Mouse (Mus musculus): ENCODE data around the gene F2r.

F2r gene

DNA sequence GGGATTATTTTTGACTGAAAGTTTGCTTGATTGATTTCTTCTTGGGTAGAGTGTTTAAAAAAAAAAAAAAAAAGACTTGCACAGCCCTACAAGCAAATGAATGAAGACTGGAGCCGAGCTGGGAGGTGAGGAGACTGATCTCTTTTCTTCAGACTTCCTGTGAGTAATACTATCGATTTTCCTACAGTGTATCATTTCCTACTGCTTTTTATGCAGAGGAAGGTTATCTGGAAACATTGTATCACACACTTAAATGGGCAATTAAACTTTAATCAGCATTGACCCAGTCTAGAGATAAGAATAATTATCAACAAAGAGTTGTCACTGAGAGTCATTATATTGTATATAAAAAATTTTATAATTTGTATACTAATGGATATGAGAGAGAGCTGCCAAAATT, 12.5 kb upstream of the F2r start:
- DNase-seq (ENCODE audit: low read depth, low spot score): no peak

DNA sequence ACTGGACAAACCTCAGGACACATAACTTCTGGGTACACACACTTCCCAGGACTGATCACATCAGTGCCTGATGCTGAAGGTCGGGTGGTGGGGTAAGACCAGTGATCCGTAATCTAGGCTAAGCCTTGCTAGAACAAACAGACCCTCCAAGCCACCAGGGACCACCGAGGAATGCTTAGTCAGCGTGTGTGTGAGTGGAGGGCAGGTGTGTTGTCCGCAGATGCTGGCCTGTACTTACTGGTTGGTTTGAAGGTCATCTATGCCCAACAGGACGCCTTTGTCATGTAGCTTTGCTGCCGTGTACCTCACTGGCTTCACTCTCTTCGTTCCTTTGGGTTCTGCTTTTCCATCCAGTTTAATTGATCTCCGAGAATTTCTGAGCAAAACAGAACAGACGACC, 11.5 kb upstream of the F2r start:
- no peak for DNase-seq (ENCODE audit: low read depth, low spot score)

DNA sequence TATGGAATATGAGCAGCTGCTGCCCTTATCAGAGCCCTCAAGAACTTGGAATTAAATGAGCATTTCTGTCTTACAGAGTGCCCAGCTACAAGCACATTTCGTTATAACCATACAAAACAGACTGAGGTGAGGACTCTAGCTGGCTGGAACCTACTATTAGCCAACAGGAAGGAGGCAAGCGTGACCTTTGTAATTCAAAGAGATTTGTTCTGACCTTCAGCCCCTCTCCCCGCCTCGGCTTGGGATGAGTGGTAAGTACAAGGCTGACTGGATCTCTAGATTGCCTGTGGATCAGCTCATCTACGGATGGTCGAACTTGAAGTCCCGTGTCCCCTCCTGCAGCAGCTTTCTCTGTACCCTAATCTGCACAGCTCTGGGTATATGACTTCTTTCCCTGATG, 8.4 kb upstream of the F2r start:
- DNase-seq (ENCODE audit: low read depth, low spot score): no peak

DNA sequence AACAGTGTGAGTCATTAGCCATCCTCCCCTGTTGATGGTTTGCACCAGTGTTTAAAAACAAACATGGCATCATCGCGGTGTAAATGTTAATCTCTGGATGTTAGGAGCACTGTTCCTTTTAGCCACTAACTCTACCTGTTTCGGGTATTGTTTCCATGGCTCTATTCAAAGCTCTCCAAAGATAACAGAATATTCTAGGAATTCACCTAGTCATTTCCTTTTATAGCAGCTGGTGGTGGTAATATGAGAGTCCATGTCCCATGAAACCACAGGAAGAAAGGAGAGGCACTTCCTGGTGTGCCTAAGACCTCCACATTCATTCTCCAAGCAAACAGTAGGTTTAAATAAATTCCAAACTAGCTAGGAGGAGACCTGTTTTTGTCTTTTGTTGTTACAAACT, 4.8 kb upstream of the F2r start:
- DNase-seq (ENCODE audit: low read depth, low spot score): no peak

GRCm38 (mm10) chr13:95621563-95621962, 3.3 kb upstream of the F2r start:
- DNase-seq (ENCODE audit: low read depth, low spot score): no peak

GRCm38 (mm10) chr13:95618859-95619258, 572 bp upstream of the F2r start:
- DNase-seq (ENCODE audit: low read depth, low spot score): no peak

GRCm38 (mm10) chr13:95617671-95618171, 566 bp downstream of the F2r start:
- no peak for DNase-seq (ENCODE audit: low read depth, low spot score)

DNA sequence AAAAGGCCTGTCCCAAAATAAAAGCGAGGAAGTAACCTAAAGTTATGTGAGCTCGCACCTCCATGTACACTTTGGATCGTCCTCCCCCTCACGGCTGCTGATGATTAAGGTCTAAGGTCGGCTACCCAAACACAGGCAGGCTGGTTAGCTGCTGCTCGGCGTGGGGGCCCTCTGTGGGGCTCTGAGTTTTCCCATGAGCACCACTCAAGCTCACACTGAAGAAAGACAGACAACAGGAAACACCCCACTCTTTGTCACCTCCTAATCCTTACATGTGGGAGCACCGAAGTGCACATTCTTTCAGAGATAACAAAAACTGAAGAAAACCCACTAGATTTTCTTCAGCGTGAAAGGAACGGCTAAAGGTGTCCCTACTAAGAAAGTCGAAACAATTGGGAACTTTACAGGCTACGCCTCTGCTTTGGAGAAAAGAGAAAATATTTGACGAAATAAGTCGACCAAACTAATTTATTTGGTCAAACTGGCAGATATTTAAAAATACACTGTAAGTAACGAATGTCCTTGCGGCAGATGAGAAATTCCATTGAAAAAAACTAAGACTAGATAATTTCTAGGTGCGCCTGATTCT, 1.1 kb downstream of the F2r start:
- DNase-seq (ENCODE audit: low read depth, low spot score): no peak

DNA sequence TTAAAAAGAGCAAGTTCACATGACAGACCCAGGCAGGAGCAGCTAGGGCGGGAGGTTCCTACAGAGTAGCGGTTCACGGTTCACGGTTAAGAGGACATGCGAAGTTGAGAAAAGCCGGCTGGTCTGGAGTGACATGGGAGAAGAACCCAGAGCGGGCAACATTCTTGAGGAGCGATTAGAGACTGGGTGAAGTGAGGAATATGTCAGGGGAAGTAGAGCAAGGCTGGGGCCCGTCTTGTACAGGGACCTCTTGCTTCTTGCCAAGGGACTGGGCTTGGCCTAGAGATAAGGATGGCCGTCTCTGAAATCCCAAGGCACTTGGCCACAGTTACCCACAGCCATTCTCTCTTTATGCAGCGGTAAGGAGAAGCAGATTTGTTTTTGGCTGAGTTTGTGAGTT, 1.8 kb downstream of the F2r start:
- no peak for DNase-seq (ENCODE audit: low read depth, low spot score)

DNA sequence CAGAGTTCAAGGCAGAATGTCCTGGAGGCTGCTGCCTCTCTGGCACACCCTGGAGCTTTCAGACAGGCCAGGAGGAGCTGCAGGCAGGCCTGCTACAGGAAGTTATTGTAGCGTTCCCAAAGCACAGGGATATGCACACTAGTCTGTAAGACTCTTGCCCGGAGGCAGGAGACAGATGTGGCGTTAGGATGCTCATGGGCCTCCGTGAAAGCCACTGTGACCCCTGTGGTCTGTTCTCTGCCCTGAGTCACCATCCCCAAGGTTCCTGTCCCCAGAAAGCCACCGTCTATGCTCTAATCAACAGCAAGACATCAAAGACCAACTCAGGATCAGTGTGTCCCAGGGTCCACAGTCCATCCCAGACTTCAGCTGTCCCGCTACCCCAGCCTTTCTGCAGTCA, 3.5 kb downstream of the F2r start:
- no peak for DNase-seq (ENCODE audit: low read depth, low spot score)

DNA sequence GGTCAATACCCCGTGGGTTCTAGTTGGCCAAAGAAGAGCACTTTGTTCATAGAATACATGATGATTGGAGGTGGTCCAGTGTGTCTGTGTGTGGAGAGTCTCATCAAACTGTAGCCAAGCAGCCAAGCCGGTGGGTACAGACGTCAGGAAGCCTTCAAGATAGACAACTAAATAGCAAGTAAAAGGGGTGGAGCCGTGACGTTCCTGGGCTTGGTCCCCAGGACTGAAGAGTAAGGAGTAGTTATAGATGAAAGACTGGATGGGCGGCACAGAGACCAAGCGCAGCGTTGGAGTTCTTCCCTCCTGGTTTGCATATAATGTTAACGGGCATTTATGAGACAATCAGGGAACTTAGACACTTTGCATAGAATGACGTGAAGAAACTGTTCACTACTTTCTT, 6.0 kb downstream of the F2r start:
- no peak for DNase-seq (ENCODE audit: low read depth, low spot score)

DNA sequence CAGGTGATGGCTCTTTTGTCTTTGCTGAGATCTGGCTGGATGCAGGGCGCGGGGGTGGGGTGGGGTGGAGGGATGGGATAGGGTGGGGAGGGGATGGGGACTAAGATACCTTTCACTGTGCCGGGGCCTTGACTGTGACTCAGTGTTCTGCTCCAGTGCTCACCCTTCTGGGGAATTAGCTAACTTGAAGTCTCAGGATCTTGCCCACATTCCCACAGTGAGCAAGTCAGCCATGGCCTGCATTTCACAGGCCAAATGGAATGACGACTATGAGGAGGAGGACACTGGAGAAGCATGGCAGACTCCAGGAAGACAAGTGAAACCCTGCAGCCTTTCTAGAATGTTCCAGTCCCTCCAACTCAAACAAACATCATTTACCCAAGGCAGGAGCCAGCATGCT, 6.5 kb downstream of the F2r start:
- no peak for DNase-seq (ENCODE audit: low read depth, low spot score)

GRCm38 (mm10) chr13:95610786-95611562, 7.3 kb downstream of the F2r start:
- no peak for DNase-seq (ENCODE audit: low read depth, low spot score)

DNA sequence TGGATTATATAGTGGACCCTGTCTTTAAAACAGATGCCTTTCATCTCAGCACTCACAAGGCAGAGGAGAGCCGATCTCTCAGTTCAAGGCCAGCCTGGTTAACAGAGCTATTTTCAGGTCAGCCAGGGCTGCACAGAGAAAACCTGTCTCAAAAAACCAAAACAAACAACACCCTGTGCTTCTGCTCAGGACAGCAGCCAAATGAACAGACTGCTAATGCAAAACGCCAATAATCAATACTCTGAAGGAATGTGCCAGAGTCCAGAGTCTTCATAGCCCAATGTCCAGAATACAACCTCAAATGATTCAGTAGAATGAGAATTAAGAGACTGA, 9.2 kb downstream of the F2r start:
- DNase-seq (ENCODE audit: low read depth, low spot score): no peak

DNA sequence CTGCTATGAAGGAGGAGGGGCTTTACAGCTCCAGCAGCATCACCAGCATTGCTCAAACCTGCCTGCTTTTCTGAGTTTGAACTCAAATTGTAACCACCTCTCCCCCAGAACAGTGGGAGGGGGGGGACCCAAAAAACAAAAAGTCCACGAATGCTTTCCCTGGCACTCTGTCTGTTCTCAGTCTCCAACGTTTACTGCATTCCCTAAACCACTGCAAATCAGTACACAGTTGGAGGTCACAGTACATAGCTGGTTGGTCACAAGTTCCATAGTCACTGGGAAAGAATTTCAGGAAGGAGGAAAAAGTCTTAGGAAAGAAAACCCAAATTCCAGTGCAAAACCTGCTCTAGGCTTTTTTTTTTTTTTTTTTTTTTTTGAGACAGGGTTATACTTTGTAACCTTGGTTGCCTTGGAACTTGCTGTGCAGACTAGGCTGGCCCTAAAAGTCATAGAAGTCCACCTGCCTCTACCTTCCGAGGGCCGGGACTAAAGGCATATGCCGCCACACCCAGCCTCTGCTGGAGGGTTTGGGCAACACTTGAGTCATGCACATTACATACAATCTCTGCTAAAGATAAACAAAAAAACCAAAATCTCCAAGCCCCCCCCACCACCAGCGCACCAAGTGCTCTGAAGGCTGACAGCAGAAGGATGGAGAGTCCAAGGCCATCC, 9.7 kb downstream of the F2r start:
- DNase-seq (ENCODE audit: low read depth, low spot score): no peak

- no peak for DNase-seq (ENCODE audit: low read depth, low spot score)
Measured at GRCm38 (mm10) chr13:95607019-95607418, 11.3 kb downstream of the F2r start.

GRCm38 (mm10) chr13:95604288-95604687, 14.0 kb downstream of the F2r start:
- no peak for DNase-seq (ENCODE audit: low read depth, low spot score)

DNA sequence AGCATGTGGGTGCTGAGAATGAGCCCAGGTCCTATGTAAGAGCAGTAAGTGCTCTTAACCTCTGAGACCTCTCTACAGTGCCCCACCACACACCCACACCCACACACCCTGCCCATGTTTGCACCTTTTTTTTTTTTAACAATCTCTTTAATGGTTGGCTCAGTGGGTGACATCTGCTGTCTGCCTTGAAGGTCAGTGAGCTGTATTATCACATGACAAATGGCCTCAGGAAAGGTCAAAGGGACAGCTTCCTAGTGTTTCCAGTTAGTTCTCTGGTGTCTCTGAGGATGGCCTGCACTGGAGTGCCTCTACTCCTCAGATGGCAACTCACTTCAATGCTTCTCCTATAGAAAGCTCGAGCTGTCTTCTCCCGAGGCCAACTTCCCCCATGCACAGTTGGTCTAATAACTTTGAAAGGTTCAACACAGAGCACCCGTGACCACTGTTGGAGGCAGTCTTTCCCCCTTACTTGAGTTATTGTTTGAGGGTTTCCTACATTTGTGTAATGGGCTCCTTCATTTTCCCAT, 18.4 kb downstream of the F2r start:
- DNase-seq (ENCODE audit: low read depth, low spot score): no peak

DNA sequence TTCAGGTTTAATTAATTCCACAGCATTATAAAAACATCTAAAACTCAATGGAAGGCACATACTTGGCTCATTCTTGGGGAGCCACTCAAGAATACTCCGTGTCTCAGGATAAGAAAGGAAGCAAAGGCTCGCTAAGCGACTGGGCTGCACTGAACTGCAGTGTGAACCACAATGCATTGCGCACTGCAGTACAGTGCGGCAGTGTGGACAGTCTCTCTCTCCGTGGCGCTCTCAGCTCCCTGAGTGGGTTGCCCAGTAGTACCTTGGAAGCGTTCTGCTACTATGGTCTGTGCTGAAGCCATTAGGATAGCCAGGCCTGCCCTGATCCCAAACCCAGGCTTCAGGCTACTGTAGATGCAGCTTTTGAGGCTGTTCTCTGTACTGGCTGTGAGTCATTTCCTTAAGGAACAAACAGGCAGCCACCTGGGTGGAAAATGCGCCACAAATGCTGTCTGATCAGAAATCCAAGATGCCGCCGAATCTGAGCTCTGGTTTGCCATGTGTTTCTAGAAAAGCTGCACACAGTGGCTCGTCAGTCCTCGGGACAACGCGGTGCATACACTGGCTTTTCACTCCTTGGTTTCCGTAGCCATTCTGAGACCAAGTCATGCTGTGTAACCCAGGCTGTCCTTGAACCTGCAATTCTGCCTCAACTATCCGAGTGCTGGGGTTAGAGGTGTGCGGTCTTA, 19.9 kb downstream of the F2r start:
- no peak for DNase-seq (ENCODE audit: low read depth, low spot score)

- DNase-seq (ENCODE audit: low read depth, low spot score): no peak
Measured at GRCm38 (mm10) chr13:95597578-95597977, 20.7 kb downstream of the F2r start.

- no peak for DNase-seq (ENCODE audit: low read depth, low spot score)
Measured at GRCm38 (mm10) chr13:95596689-95597088, 21.6 kb downstream of the F2r start.

DNA sequence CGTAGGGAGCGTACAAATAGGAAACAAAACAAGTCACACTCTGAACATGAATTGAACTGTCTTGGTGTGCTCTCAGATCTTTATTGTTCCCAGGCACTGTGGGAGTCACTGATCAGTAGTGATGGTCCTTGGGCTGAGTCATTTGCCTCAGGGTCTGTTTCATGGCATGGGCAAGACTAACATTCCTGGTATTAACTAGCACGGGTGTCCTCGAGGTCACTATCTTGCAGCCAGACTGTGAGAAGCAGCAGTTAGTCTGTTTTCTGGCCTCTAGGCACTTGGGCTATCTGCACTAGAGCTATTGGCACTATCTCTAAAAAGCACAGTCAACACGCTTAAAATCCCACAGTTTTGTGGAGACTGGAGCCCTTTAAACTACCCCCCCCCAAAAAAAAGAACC, 22.4 kb downstream of the F2r start:
- no peak for DNase-seq (ENCODE audit: low read depth, low spot score)
